Mouse (Mus musculus): ENCODE data around the gene St3gal3. TPM values are rescaled to one million over a fixed set of nuclear protein-coding genes. Genes with fewer than 3 reads are reported as not detected.

Gene St3gal3
- polyA plus RNA-seq, 2 experiments, result 0.85 to 3.2 TPM

GRCm38 (mm10) chr4:118103280-118103830 is 31.4 kb downstream of the St3gal3 start:
- H3K9me3 ChIP-seq (ENCODE audit: control insufficient read depth, low read length), result no peaks in the 10 kb centered on the region
- H3K4me1 ChIP-seq (replicated peaks; ENCODE audit: control insufficient read depth in 2 of 2, insufficient read depth in 2 of 2, low read length in 1 of 2), result peaks cover 0 to 1% of the 10 kb centered on the region in 2 experiments; a peak in 2 of 4 replicates
- ATAC-seq (ENCODE audit: insufficient read depth), result no peak
- H3K27me3 ChIP-seq (ENCODE audit: control insufficient read depth, insufficient read depth, low read length), result no peaks in the 10 kb centered on the region
- H3K4me3 ChIP-seq (ENCODE audit: insufficient read depth in 1 of 2, low read depth in 2 of 2, low read length in 2 of 2), result no peak overlapping the region
- TF ChIP-seq CTCF (IDR thresholded peaks at IDR 0.05; ENCODE audit: low read depth) (no peak), EP300 (IDR thresholded peaks at IDR 0.05; ENCODE audit: low read depth) (no peak)
- no peaks in the 10 kb centered on the region for H3K36me3 ChIP-seq (replicated peaks; ENCODE audit: control insufficient read depth, insufficient read depth, low read depth)
- no peak overlapping the region for H3K9ac ChIP-seq (replicated peaks)
- WGBS (ENCODE audit: insufficient replicate concordance), result 78% methylated on average over 8 of the region's 8 CpGs
- DNase-seq (ENCODE audit: low read depth in 3 of 3, low spot score in 3 of 3), result no peak
- H3K4me2 ChIP-seq (ENCODE audit: low read depth), result no peak overlapping the region
- no peak overlapping the region for H3K27ac ChIP-seq

GRCm38 (mm10) chr4:118101497-118101896 is 33.2 kb downstream of the St3gal3 start:
- WGBS (ENCODE audit: insufficient replicate concordance), result 54% methylated on average over 6 of the region's 6 CpGs
- DNase-seq (ENCODE audit: low read depth in 3 of 3, low spot score in 3 of 3) (no peak), ATAC-seq (ENCODE audit: insufficient read depth) (no peak)
- H3K4me2 ChIP-seq (ENCODE audit: low read depth), result no peak overlapping the region
- no peaks in the 10 kb centered on the region for H3K36me3 ChIP-seq (replicated peaks; ENCODE audit: control insufficient read depth, insufficient read depth, low read depth)
- H3K9ac ChIP-seq (replicated peaks), result no peak overlapping the region
- H3K9me3 ChIP-seq (ENCODE audit: control insufficient read depth, low read length), result no peaks in the 10 kb centered on the region
- H3K4me1 ChIP-seq (replicated peaks; ENCODE audit: control insufficient read depth in 2 of 2, insufficient read depth in 2 of 2, low read length in 1 of 2), result no peaks in the 10 kb centered on the region; a peak in 1 of 4 replicates
- H3K27ac ChIP-seq, result no peak overlapping the region
- H3K27me3 ChIP-seq (ENCODE audit: control insufficient read depth, insufficient read depth, low read length), result no peaks in the 10 kb centered on the region
- TF ChIP-seq EP300 (IDR thresholded peaks at IDR 0.05; ENCODE audit: low read depth) (no peak), CTCF (IDR thresholded peaks at IDR 0.05; ENCODE audit: low read depth) (no peak)
- no peak overlapping the region for H3K4me3 ChIP-seq (ENCODE audit: insufficient read depth in 1 of 2, low read depth in 2 of 2, low read length in 2 of 2)

DNA sequence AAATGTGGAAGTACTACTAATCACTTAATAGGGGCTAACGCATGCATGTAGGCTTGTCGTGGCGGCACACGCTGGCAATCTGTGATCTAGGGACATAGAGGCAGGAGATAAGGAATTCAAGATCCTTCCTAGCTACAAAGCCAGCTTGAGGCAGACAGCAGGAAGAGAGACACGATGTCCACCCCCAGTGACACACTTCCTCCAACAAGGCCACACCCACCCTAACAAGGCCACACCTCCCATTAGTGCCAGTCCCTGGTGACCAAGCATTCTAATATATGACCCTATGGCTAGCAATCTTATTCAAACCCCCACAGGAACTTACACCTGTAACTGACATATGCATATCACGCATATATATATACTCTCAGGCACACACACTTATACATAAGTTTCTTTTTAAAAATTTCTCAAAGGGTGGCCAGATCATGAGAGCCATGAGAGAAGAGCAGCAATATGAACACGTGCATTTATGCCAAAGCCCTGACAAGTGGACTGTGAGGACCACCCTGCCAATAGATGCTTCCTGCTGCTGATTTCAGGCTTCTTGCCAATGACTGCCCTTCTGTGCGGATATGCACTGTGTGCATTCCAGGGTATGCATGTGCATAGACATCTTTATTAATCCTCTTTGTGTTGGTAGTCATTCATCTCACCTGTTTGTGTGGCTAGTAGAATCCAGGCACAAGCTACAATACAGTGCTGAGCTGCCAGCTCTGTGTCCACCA is 34.9 kb downstream of the St3gal3 start:
- 50% methylated on average over 8 of the region's 8 CpGs for WGBS (ENCODE audit: insufficient replicate concordance)
- Histone ChIP-seq H3K27me3 (ENCODE audit: control insufficient read depth, insufficient read depth, low read length) (no peaks in the 10 kb centered on the region), H3K36me3 (replicated peaks; ENCODE audit: control insufficient read depth, insufficient read depth, low read depth) (no peaks in the 10 kb centered on the region), H3K9ac (replicated peaks) (no peak overlapping the region), H3K4me1 (replicated peaks; ENCODE audit: control insufficient read depth in 2 of 2, insufficient read depth in 2 of 2, low read length in 1 of 2) (no peaks in the 10 kb centered on the region), H3K4me2 (ENCODE audit: low read depth) (no peak overlapping the region), H3K4me3 (ENCODE audit: insufficient read depth in 1 of 2, low read depth in 2 of 2, low read length in 2 of 2) (no peak overlapping the region), H3K9me3 (ENCODE audit: control insufficient read depth, low read length) (no peaks in the 10 kb centered on the region), H3K27ac (no peak overlapping the region)
- TF ChIP-seq CTCF (IDR thresholded peaks at IDR 0.05; ENCODE audit: low read depth) (no peak), EP300 (IDR thresholded peaks at IDR 0.05; ENCODE audit: low read depth) (no peak)
- DNase-seq (ENCODE audit: low read depth in 3 of 3, low spot score in 3 of 3), result no peak
- ATAC-seq (ENCODE audit: insufficient read depth), result no peak

DNA sequence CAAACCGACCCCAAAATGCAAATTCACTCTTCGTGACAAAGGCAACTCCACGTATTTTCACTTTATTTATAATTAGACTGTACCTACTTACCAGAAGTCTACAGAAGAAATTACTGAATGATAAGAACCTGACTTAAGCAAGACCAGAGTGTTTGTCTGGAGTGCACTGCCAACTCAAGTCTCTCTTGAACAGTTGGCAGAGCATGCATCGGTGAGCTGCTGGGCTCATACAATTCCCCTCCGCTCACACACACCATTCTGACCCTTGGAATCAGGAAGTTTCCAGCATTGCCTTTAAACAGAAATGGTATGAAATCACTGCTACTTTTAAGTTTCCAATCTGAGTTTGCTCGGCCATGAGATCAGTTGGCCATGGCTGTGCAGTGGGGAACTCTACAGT is 36.1 kb downstream of the St3gal3 start:
- Histone ChIP-seq H3K9ac (replicated peaks) (no peak overlapping the region), H3K9me3 (ENCODE audit: control insufficient read depth, low read length) (no peaks in the 10 kb centered on the region), H3K4me2 (ENCODE audit: low read depth) (no peak overlapping the region), H3K4me3 (ENCODE audit: insufficient read depth in 1 of 2, low read depth in 2 of 2, low read length in 2 of 2) (no peak overlapping the region), H3K27ac (no peak overlapping the region), H3K4me1 (replicated peaks; ENCODE audit: control insufficient read depth in 2 of 2, insufficient read depth in 2 of 2, low read length in 1 of 2) (no peaks in the 10 kb centered on the region), H3K27me3 (ENCODE audit: control insufficient read depth, insufficient read depth, low read length) (no peaks in the 10 kb centered on the region), H3K36me3 (replicated peaks; ENCODE audit: control insufficient read depth, insufficient read depth, low read depth) (no peaks in the 10 kb centered on the region)
- no peak for ATAC-seq (ENCODE audit: insufficient read depth)
- DNase-seq (ENCODE audit: low read depth in 3 of 3, low spot score in 3 of 3), result no peak
- TF ChIP-seq CTCF (IDR thresholded peaks at IDR 0.05; ENCODE audit: low read depth) (no peak), EP300 (IDR thresholded peaks at IDR 0.05; ENCODE audit: low read depth) (no peak)
- 80% methylated on average over 6 of the region's 6 CpGs for WGBS (ENCODE audit: insufficient replicate concordance)

- Histone ChIP-seq H3K27me3 (ENCODE audit: control insufficient read depth, insufficient read depth, low read length) (no peaks in the 10 kb centered on the region), H3K4me1 (replicated peaks; ENCODE audit: control insufficient read depth in 2 of 2, insufficient read depth in 2 of 2, low read length in 1 of 2) (no peaks in the 10 kb centered on the region), H3K9ac (replicated peaks) (no peak overlapping the region), H3K4me2 (ENCODE audit: low read depth) (no peak overlapping the region), H3K9me3 (ENCODE audit: control insufficient read depth, low read length) (no peaks in the 10 kb centered on the region), H3K27ac (no peak overlapping the region), H3K4me3 (ENCODE audit: insufficient read depth in 1 of 2, low read depth in 2 of 2, low read length in 2 of 2) (no peak overlapping the region), H3K36me3 (replicated peaks; ENCODE audit: control insufficient read depth, insufficient read depth, low read depth) (no peaks in the 10 kb centered on the region)
- TF ChIP-seq CTCF (IDR thresholded peaks at IDR 0.05; ENCODE audit: low read depth) (no peak), EP300 (IDR thresholded peaks at IDR 0.05; ENCODE audit: low read depth) (no peak)
- DNase-seq (ENCODE audit: low read depth in 3 of 3, low spot score in 3 of 3), result no peak
- WGBS (ENCODE audit: insufficient replicate concordance), result 74% methylated on average over 6 of the region's 6 CpGs
- ATAC-seq (ENCODE audit: insufficient read depth), result no peak
Observed at GRCm38 (mm10) chr4:118096069-118096468, 38.6 kb downstream of the St3gal3 start.
